Mouse (Mus musculus) neural tube, embryonic 10.5 days (tissue): ENCODE measurements around the gene Ifna15.

Source experiments
- DNase-seq: peaks from one replicate; pipeline ENCODE4 v3.0.0-alpha.2; 2017; ENCODE audit warnings: low spot score; ENCODE audit errors: extremely low spot score

Ifna15 gene

GRCm38 (mm10) chr4:88514403-88514802 lies 43.6 kb downstream of the Ifna15 start:
- peak; percentile 35 for DNase-seq

- DNase-seq = no peak
Measured at GRCm38 (mm10) chr4:88513743-88514142, 44.3 kb downstream of the Ifna15 start.
